Mouse (Mus musculus) liver, embryonic 13.5 days (tissue): ENCODE data around the gene Fam198b. TPM values are rescaled to one million over a fixed set of nuclear protein-coding genes. Genes with fewer than 3 reads are reported as not detected.

Experiments
- ATAC-seq: fragments of 200-750 bp; cut with Nextera tagmentation; 2 replicates; pipeline ENCODE4 v1.8.0; 2017; ENCODE audit warnings: low read depth, mild to moderate bottlenecking, moderate number of reproducible peaks, moderate library complexity
- DNase-seq: peaks from one replicate; pipeline ENCODE4 v3.0.0; 2022
- H3K27ac ChIP-seq: fragments of 300-500 bp; sonication (generic); 2 replicates; pipeline ENCODE4 v1.5.1; 2015; ENCODE audit warnings: moderate library complexity, mild to moderate bottlenecking, inconsistent platforms
- H3K27me3 ChIP-seq: fragments of 300-500 bp; sonication (generic); 2 replicates; pipeline ENCODE4 v1.6.1; 2015; ENCODE audit warnings: mild to moderate bottlenecking, inconsistent platforms
- H3K36me3 ChIP-seq: fragments of 300-500 bp; sonication (generic); 2 replicates; pipeline ENCODE4 v1.6.1; 2015; ENCODE audit warnings: mild to moderate bottlenecking, inconsistent platforms
- H3K4me1 ChIP-seq: fragments of 300-500 bp; sonication (generic); replicated peaks from 2 replicates; pipeline ENCODE4 v1.6.1; 2015; ENCODE audit warnings: inconsistent platforms
- H3K4me2 ChIP-seq: fragments of 300-500 bp; sonication (generic); 2 replicates; pipeline ENCODE4 v1.6.1; 2015; ENCODE audit warnings: inconsistent platforms, mild to moderate bottlenecking, moderate library complexity
- H3K4me3 ChIP-seq: fragments of 300-500 bp; sonication (generic); replicated peaks from 2 replicates; pipeline ENCODE4 v1.5.1; 2015; ENCODE audit warnings: mild to moderate bottlenecking, inconsistent platforms
- H3K9ac ChIP-seq: fragments of 300-500 bp; sonication (generic); 2 replicates; pipeline ENCODE4 v1.6.1; 2015; ENCODE audit warnings: mild to moderate bottlenecking, inconsistent platforms
- H3K9me3 ChIP-seq: fragments of 300-500 bp; sonication (generic); replicated peaks from 2 replicates; pipeline ENCODE4 v1.6.1; 2016; ENCODE audit warnings: inconsistent platforms
- WGBS: fragments of 180-500 bp; shearing (Covaris S2); methylation state at CpG from one replicate; pipeline ENCODE4 v1.1.7; 2015; ENCODE audit not compliant: insufficient replicate concordance; 5-methylcytosine and 5-hydroxymethylcytosine counted together
- polyA plus RNA-seq: library from polyadenylated mRNA; unstranded; fragments of >200 nt; fragmentation: Nextera tagmentation; extraction: Ambion mirVana; gene quantifications from 2 replicates; pipeline ENCODE4 v1.2.1, GENCODE M21; 2015

The Fam198b gene
- polyA plus RNA-seq, 1 experiment from 2014 or later, result 2.0 TPM

GRCm38 (mm10) chr3:79904238-79904757 is 20.0 kb downstream of the Fam198b start:
- Histone ChIP-seq H3K27me3 (no peaks in the 10 kb centered on the region), H3K4me2 (no peak overlapping the region), H3K9me3 (no peaks in the 10 kb centered on the region), H3K4me1 (peaks cover 13% of the 10 kb centered on the region), H3K4me3 (no peak overlapping the region), H3K9ac (no peak overlapping the region), H3K36me3 (no peaks in the 10 kb centered on the region), H3K27ac (no peak overlapping the region)
- DNase-seq (no peak), ATAC-seq (no peak)
- WGBS, result 67% methylated on average over 10 of the region's 10 CpGs

GRCm38 (mm10) chr3:79905397-79905796 is 21.1 kb downstream of the Fam198b start:
- Histone ChIP-seq H3K36me3 (no peaks in the 10 kb centered on the region), H3K27me3 (no peaks in the 10 kb centered on the region), H3K4me3 (no peak overlapping the region), H3K4me1 (peaks cover 13% of the 10 kb centered on the region), H3K4me2 (no peak overlapping the region), H3K27ac (no peak overlapping the region), H3K9me3 (no peaks in the 10 kb centered on the region), H3K9ac (no peak overlapping the region)
- DNase-seq (no peak), ATAC-seq (no peak)

GRCm38 (mm10) chr3:79906250-79907045 is 22.1 kb downstream of the Fam198b start:
- WGBS, result 25% methylated on average over 5 of the region's 5 CpGs
- no peaks in the 10 kb centered on the region for H3K36me3 ChIP-seq
- no peak for ATAC-seq
- H3K4me2 ChIP-seq, result no peak overlapping the region
- H3K9me3 ChIP-seq, result no peaks in the 10 kb centered on the region
- DNase-seq, result no peak
- H3K27ac ChIP-seq, result no peak overlapping the region
- H3K27me3 ChIP-seq, result no peaks in the 10 kb centered on the region
- no peak overlapping the region for H3K9ac ChIP-seq
- no peak overlapping the region for H3K4me3 ChIP-seq
- H3K4me1 ChIP-seq, result peaks cover 22% of the 10 kb centered on the region

- H3K27me3 ChIP-seq, result no peaks in the 10 kb centered on the region
- H3K4me2 ChIP-seq, result no peak overlapping the region
- no peak overlapping the region for H3K27ac ChIP-seq
These were observed 22.9 kb downstream of the Fam198b start for GRCm38 (mm10) chr3:79907223-79907622.

DNA sequence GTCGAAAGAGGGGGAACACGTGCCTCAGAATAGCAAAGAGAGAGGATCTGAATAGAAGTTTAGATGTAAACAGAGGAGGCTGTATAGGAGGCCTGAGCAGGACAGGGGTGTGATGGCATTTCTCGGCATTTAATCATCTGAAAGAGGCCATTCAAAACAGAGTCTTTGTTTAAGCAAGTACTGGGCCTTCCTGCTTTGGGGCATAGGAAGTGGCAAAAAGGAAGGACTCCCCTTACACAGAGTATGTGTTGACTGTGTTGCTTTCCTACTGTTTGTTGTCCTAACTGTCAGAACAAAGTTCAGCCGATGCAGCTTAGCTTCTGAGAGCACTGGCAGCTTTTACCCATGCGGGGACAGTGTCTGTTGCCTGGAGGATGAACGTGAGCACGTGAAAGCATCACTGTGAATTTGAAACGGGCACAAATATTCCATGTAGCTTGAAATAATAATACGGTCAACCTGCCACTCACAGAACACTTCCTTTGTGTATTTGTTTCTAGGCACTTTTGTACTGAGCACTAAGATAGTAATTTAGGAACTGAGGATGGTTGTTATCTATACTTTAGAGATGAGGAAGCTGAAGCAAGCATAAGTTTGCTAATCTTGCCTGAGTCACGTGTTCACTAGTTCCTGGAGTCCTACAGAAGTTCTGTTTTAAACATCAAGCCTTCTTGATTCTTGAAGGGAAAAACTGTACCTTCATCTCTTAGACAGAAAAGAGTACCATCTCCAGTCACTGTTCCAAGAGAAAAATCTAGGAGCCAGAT is 26.2 kb downstream of the Fam198b start:
- WGBS, result 24% methylated on average over 10 of the region's 10 CpGs
- ATAC-seq (peak; percentile 34; the same call in 1 of the 2 replicates), DNase-seq (no peak)
- Histone ChIP-seq H3K4me3 (no peak overlapping the region), H3K4me1 (peaks cover 22% of the 10 kb centered on the region), H3K9ac (no peak overlapping the region), H3K36me3 (no peaks in the 10 kb centered on the region), H3K4me2 (no peak overlapping the region), H3K27me3 (no peaks in the 10 kb centered on the region), H3K9me3 (no peaks in the 10 kb centered on the region), H3K27ac (no peak overlapping the region)

More at GRCm38 (mm10) chr3:79907223-79907622, 22.9 kb downstream of the Fam198b start:
- H3K9me3 ChIP-seq, result no peaks in the 10 kb centered on the region
- DNase-seq (peak; percentile 13), ATAC-seq (peak; percentile 43; the same call in 1 of the 2 replicates)
- no peak overlapping the region for H3K4me3 ChIP-seq
- no peaks in the 10 kb centered on the region for H3K36me3 ChIP-seq
- WGBS, result 8% methylated on average over 7 of the region's 7 CpGs
- H3K4me1 ChIP-seq, result peaks cover 22% of the 10 kb centered on the region
- H3K9ac ChIP-seq, result no peak overlapping the region

- WGBS, result 12% methylated on average over 3 of the region's 3 CpGs
- H3K27me3 ChIP-seq, result no peaks in the 10 kb centered on the region
- no peak for ATAC-seq
These were observed 26.8 kb downstream of the Fam198b start for GRCm38 (mm10) chr3:79911166-79911565.

DNA sequence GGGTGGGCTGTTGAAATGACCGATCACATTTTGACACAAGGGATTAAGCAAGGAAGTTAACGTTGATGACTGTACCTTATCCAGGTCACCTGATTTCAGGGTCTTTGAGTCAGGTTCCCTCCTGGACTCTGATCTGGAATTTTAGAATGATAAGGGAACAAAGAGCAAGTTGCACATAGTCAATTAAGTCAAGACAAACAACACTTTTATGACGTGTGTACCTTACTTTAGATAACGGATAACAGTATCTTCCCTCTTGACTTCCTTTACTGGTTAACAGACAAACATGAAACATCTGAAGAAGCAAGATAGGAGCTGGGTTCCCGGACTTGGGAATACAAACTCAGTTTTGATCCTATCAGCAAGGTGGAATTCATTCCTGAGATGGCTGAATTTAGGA is 29.7 kb downstream of the Fam198b start:
- ATAC-seq (no peak), DNase-seq (no peak)
- peaks cover 9% of the 10 kb centered on the region for H3K4me1 ChIP-seq
- 32% methylated on average over 5 of the region's 5 CpGs for WGBS
- H3K27me3 ChIP-seq, result no peaks in the 10 kb centered on the region
- no peak overlapping the region for H3K27ac ChIP-seq
- H3K36me3 ChIP-seq, result no peaks in the 10 kb centered on the region
- no peak overlapping the region for H3K4me3 ChIP-seq
- no peak overlapping the region for H3K4me2 ChIP-seq
- no peak overlapping the region for H3K9ac ChIP-seq
- no peaks in the 10 kb centered on the region for H3K9me3 ChIP-seq

More at GRCm38 (mm10) chr3:79911166-79911565, 26.8 kb downstream of the Fam198b start:
- Histone ChIP-seq H3K4me3 (no peak overlapping the region), H3K27ac (no peak overlapping the region), H3K4me1 (peaks cover 22% of the 10 kb centered on the region), H3K36me3 (no peaks in the 10 kb centered on the region), H3K9ac (no peak overlapping the region), H3K9me3 (no peaks in the 10 kb centered on the region), H3K4me2 (no peak overlapping the region)
- DNase-seq, result no peak

- no peak for ATAC-seq
- no peaks in the 10 kb centered on the region for H3K9me3 ChIP-seq
- DNase-seq, result no peak
- no peaks in the 10 kb centered on the region for H3K36me3 ChIP-seq
- H3K27me3 ChIP-seq, result no peaks in the 10 kb centered on the region
- no peak overlapping the region for H3K9ac ChIP-seq
- peaks cover under 1% of the 10 kb centered on the region for H3K4me1 ChIP-seq
- H3K27ac ChIP-seq, result no peak overlapping the region
- WGBS, result 62% methylated on average over 5 of the region's 5 CpGs
- no peak overlapping the region for H3K4me3 ChIP-seq
- no peak overlapping the region for H3K4me2 ChIP-seq
These were observed 31.9 kb downstream of the Fam198b start for GRCm38 (mm10) chr3:79916185-79916584.

DNA sequence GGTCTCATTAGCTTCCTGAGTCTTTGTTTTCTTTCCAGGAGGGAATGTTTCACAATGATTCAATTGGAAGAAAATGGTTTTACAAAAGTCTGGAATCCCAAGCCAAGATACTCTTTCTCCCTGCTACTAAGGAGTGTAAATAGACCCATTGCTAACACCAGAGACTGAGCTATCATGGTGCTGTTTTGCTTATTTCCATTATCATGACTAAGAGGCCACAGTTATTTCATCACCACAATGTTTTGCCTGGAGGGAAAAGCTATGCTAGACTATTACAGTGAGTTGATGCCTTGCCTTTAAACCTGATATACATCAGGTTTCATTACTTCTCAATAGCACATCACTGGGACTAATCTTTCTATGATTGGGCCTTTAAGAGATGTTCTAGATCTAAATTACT is 34.4 kb downstream of the Fam198b start:
- Histone ChIP-seq H3K9me3 (no peaks in the 10 kb centered on the region), H3K27me3 (no peaks in the 10 kb centered on the region), H3K4me2 (no peak overlapping the region), H3K36me3 (no peaks in the 10 kb centered on the region), H3K4me3 (no peak overlapping the region), H3K4me1 (no peaks in the 10 kb centered on the region), H3K9ac (no peak overlapping the region), H3K27ac (no peak overlapping the region)
- ATAC-seq (no peak), DNase-seq (no peak)

GRCm38 (mm10) chr3:79925950-79926697 is 41.8 kb downstream of the Fam198b start:
- Histone ChIP-seq H3K27ac (no peak overlapping the region), H3K36me3 (no peaks in the 10 kb centered on the region), H3K9ac (no peak overlapping the region), H3K4me1 (no peaks in the 10 kb centered on the region), H3K27me3 (no peaks in the 10 kb centered on the region), H3K4me3 (no peak overlapping the region), H3K9me3 (no peaks in the 10 kb centered on the region), H3K4me2 (no peak overlapping the region)
- DNase-seq, result no peak
- 36% methylated on average over 5 of the region's 5 CpGs for WGBS
- ATAC-seq, result no peak

DNA sequence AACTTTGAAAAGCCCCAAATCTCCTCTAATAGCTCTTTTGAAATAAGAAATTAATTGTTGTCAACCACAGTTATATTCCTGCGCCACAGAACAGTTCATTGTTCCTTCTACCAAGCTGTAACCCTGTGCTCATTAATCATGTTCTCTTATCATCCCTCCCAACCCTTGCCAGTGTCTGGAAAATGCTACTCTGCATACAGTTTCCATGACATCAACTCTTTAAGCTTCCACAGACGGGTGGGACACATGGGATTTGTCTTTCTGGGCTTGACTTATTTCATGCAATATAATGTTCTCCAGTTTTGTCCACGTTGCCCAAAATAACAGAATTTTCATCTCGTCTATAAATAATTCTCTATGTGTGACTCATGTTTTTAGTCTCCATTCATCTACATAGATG is 42.7 kb downstream of the Fam198b start:
- Histone ChIP-seq H3K36me3 (no peaks in the 10 kb centered on the region), H3K9ac (no peak overlapping the region), H3K27me3 (no peaks in the 10 kb centered on the region), H3K9me3 (no peaks in the 10 kb centered on the region), H3K27ac (no peak overlapping the region), H3K4me1 (no peaks in the 10 kb centered on the region), H3K4me3 (no peak overlapping the region), H3K4me2 (no peak overlapping the region)
- DNase-seq, result no peak
- 49% methylated on average over 4 of the region's 4 CpGs for WGBS
- ATAC-seq, result no peak
